Mouse (Mus musculus): ENCODE data around the gene Mus81.

DNA sequence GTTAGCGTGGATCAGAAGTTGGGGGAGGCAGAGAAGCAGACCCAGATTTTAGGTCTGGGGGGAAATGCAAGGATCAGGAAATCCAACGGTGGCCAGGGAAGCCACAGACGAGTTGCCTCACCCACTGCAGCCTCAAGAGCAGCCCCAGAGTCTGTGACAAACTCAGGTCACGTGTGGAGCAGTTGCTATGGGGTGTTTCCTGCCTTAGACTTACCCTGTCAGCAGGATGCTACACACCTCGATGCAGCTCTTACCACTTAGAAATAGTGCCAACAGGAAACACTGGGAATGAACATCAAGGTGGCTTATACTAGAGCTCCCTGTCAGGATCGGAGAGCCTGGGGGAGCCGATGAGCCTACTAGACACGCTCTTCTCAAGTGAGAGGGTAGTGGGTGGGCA is 44.3 kb upstream of the Mus81 start:
- TF ChIP-seq CTCF (IDR thresholded peaks at IDR 0.05; ENCODE audit: extremely low read depth, insufficient read depth, insufficient read length, insufficient replicate concordance) (no peak), POLR2A (IDR thresholded peaks at IDR 0.05; ENCODE audit: low read depth, low read length) (no peak)
